Mouse (Mus musculus) heart, postnatal 0 days (tissue): ENCODE data around the gene Ccdc12.

Experiments
- CTCF ChIP-seq: IDR thresholded peaks from 2 replicates; pipeline ENCODE4 v1.5.1; 2016; ENCODE audit warnings: antibody characterized with exemption, control low read depth, low read depth
- EP300 ChIP-seq: IDR thresholded peaks from 2 replicates; pipeline ENCODE4 v1.6.1; 2016; ENCODE audit warnings: antibody characterized with exemption, low read depth

GRCm38 (mm10) chr9:110653655-110654461 is 2.4 kb upstream of the Ccdc12 start, which contains the start of gene Nbeal2:
- TF ChIP-seq CTCF (no peak), EP300 (no peak)
